8 mouse cellular contexts compared by ENCODE assay signal in the genomic region with DNA sequence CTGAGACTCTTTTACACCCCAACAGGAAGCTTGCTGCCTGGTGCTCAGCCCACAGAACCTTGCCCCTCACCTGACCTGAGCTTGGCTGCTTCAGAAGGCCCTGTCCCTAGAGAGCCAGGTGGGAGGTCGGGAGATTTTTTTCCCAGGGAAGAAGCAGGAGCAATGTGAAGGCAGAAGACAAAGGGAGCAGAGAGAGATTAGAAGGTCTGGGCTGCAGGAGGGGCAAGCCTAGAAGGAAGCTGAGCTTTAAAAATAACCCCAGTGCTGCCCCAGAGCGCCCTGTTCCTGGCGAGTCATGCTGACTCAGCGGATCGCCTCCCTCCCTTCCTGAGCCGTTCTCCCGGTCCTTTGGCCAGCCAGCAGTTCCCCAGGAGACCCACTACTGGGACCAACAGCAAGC. TPM values are rescaled to one million over a fixed set of nuclear protein-coding genes. Genes with fewer than 3 reads are reported as not detected.
DNase-seq lines count a peak whose midpoint lies in the region; ATAC-seq and TF ChIP-seq lines count a peak whose summit lies in the region.

No protein-coding gene starts in this region.

- TF ChIP-seq EP300 in heart, adult 2 months (IDR thresholded peaks at IDR 0.05; ENCODE audit: insufficient read depth, low read depth, low read length): 0 out of 2 replicates have a peak, but pooled peaks have one; percentile 15
- TF ChIP-seq EP300 in stomach, postnatal 0 days (optimal IDR thresholded peaks at IDR 0.05): no peak

- peak overlapping the region; percentile 96 for H3K4me3 ChIP-seq in forebrain, embryonic 10.5 days
- H3K4me3 ChIP-seq in forebrain, postnatal 0 days (ENCODE audit: low read depth, low read length): no peak overlapping the region
- peak overlapping the region; percentile 86 for H3K4me3 ChIP-seq in bone marrow, adult 2 months (replicated peaks; ENCODE audit: control insufficient read depth, low read depth, low read length)
- 0 out of 2 replicates have a peak overlapping the region, but pooled peaks have one; percentile 3 for H3K4me3 ChIP-seq in heart, adult 2 months
- H3K4me3 ChIP-seq in kidney, adult 2 months (ENCODE audit: insufficient read depth, low read depth, low read length): peak overlapping the region; percentile 47
- peak overlapping the region; percentile 18 for H3K4me3 ChIP-seq in stomach, postnatal 0 days (ENCODE audit: low read depth, low read length)

- peaks cover 5% of the 10 kb centered on the region; the same call in 1 of the 2 replicates for H3K79me2 ChIP-seq in heart, adult 2 months (replicated peaks; ENCODE audit: control insufficient read depth, insufficient read depth, low read length)

- no peaks in the 10 kb centered on the region for H3K27me3 ChIP-seq in forebrain, embryonic 10.5 days (ENCODE audit: poor library complexity, severe bottlenecking)
- no peaks in the 10 kb centered on the region for H3K27me3 ChIP-seq in forebrain, postnatal 0 days (ENCODE audit: insufficient read depth, low read length)
- no peaks in the 10 kb centered on the region for H3K27me3 ChIP-seq in heart, adult 2 months (ENCODE audit: control insufficient read depth, insufficient read depth, low read length)
- no peaks in the 10 kb centered on the region for H3K27me3 ChIP-seq in kidney, adult 2 months (replicated peaks; ENCODE audit: control insufficient read depth, insufficient read depth, low read length)
- H3K27me3 ChIP-seq in stomach, postnatal 0 days (ENCODE audit: control insufficient read depth, insufficient read depth, low read length): no peaks in the 10 kb centered on the region

- H3K9me3 ChIP-seq in forebrain, embryonic 10.5 days: no peaks in the 10 kb centered on the region
- H3K9me3 ChIP-seq in forebrain, postnatal 0 days (ENCODE audit: low read length): no peaks in the 10 kb centered on the region
- H3K9me3 ChIP-seq in stomach, postnatal 0 days (ENCODE audit: control insufficient read depth, low read length): no peaks in the 10 kb centered on the region

- WGBS in forebrain, embryonic 10.5 days: 25% methylated on average over 7 of the region's 7 CpGs
- WGBS in forebrain, postnatal 0 days: 39% methylated on average over 7 of the region's 7 CpGs
- 0% methylated on average over 7 of the region's 7 CpGs for WGBS in bone marrow, adult 2 months
- 1% methylated on average over 7 of the region's 7 CpGs for WGBS in heart, adult 2 months
- 5% methylated on average over 7 of the region's 7 CpGs for WGBS in kidney, adult 2 months
- WGBS in stomach, postnatal 0 days: 26% methylated on average over 7 of the region's 7 CpGs

- no peak overlapping the region for H3K9ac ChIP-seq in forebrain, postnatal 0 days
- H3K9ac ChIP-seq in heart, adult 2 months (ENCODE audit: low read depth, low read length): peak overlapping the region; percentile 26
- peak overlapping the region; percentile 51 for H3K9ac ChIP-seq in stomach, postnatal 0 days (ENCODE audit: low read length)

- no peak overlapping the region for H3K4me2 ChIP-seq in forebrain, postnatal 0 days (ENCODE audit: low read depth)
- peak overlapping the region; percentile 82 for H3K4me2 ChIP-seq in stomach, postnatal 0 days (replicated peaks; ENCODE audit: low read depth)

- no peak for ATAC-seq in forebrain, postnatal 0 days
- peak; percentile 20; the same call in 1 of the 2 replicates for ATAC-seq in stomach, postnatal 0 days (ENCODE audit: low FRiP score, low TSS enrichment)

- no peak for DNase-seq in forebrain, embryonic 10.5 days (ENCODE audit: extremely low spot score, low spot score)
- no peak for DNase-seq in forebrain, postnatal 0 days
- DNase-seq in heart, adult 2 months: peak; percentile 69 to 77
- DNase-seq in kidney, adult 2 months: peak; percentile 76
- DNase-seq in lung, postnatal 10 days: peak; percentile 45
- peak; percentile 88 for DNase-seq in stomach, postnatal 0 days (ENCODE audit: low spot score)
- no peak for DNase-seq in T-cell, adult 2 months (ENCODE audit: low spot score)

- intact Hi-C loops in heart, adult 2 months (cut with DNase I): loop anchor here (5.0 kb wide), 1 partner anchor 42 kb away; a partner anchor contains a TSS

- H3K27ac ChIP-seq in forebrain, embryonic 10.5 days: peak overlapping the region; percentile 62
- H3K27ac ChIP-seq in forebrain, postnatal 0 days (ENCODE audit: low read depth, low read length): no peak overlapping the region; the same call in 1 of the 2 replicates
- peak overlapping the region; percentile 94 for H3K27ac ChIP-seq in bone marrow, adult 2 months (ENCODE audit: control insufficient read depth, insufficient read depth, low read depth, low read length, poor library complexity)
- H3K27ac ChIP-seq in heart, adult 2 months: peak overlapping the region; percentile 69
- H3K27ac ChIP-seq in kidney, adult 2 months (ENCODE audit: insufficient read depth, low read depth, low read length): peak overlapping the region; percentile 90
- peak overlapping the region; percentile 97 for H3K27ac ChIP-seq in stomach, postnatal 0 days (replicated peaks)

- TF ChIP-seq CTCF in forebrain, postnatal 0 days (IDR thresholded peaks at IDR 0.05; ENCODE audit: low read depth): no peak
- no peak for TF ChIP-seq CTCF in bone marrow, adult 2 months (IDR thresholded peaks at IDR 0.05; ENCODE audit: control insufficient read depth, insufficient read depth, low read length)
- no peak for TF ChIP-seq CTCF in heart, adult 2 months (IDR thresholded peaks at IDR 0.05)
- no peak for TF ChIP-seq CTCF in kidney, adult 2 months (conservative IDR thresholded peaks at IDR 0.05; ENCODE audit: insufficient read depth, insufficient read length, low read depth, low read length)
- TF ChIP-seq CTCF in stomach, postnatal 0 days (IDR thresholded peaks at IDR 0.05; ENCODE audit: low read depth): no peak

- TF ChIP-seq POLR2A in bone marrow, adult 2 months (IDR thresholded peaks at IDR 0.05; ENCODE audit: borderline replicate concordance, control insufficient read depth, low read depth, low read length): no peak
- no peak for TF ChIP-seq POLR2A in heart, adult 2 months (IDR thresholded peaks at IDR 0.05; ENCODE audit: insufficient read depth, low read depth, low read length)
- no peak for TF ChIP-seq POLR2A in kidney, adult 2 months (IDR thresholded peaks at IDR 0.05; ENCODE audit: low read depth, low read length)

- H3K36me3 ChIP-seq in forebrain, embryonic 10.5 days (replicated peaks): peaks cover 42% of the 10 kb centered on the region
- H3K36me3 ChIP-seq in forebrain, postnatal 0 days (ENCODE audit: insufficient read depth): peaks cover 22% of the 10 kb centered on the region
- no peaks in the 10 kb centered on the region for H3K36me3 ChIP-seq in heart, adult 2 months (ENCODE audit: control insufficient read depth, insufficient read depth, low read length)
- no peaks in the 10 kb centered on the region for H3K36me3 ChIP-seq in kidney, adult 2 months (ENCODE audit: control insufficient read depth, insufficient read depth, low read length)
- H3K36me3 ChIP-seq in stomach, postnatal 0 days (ENCODE audit: control insufficient read depth, insufficient read depth, low read length): no peaks in the 10 kb centered on the region

- peaks cover 72% of the 10 kb centered on the region for H3K4me1 ChIP-seq in forebrain, embryonic 10.5 days
- peaks cover 11% of the 10 kb centered on the region for H3K4me1 ChIP-seq in forebrain, postnatal 0 days (ENCODE audit: insufficient read depth)
- H3K4me1 ChIP-seq in bone marrow, adult 2 months (ENCODE audit: control insufficient read depth, insufficient read depth, low read length): peaks cover 16% of the 10 kb centered on the region
- H3K4me1 ChIP-seq in heart, adult 2 months (ENCODE audit: control insufficient read depth, insufficient read depth, low read length): peaks cover 27% of the 10 kb centered on the region
- H3K4me1 ChIP-seq in kidney, adult 2 months (ENCODE audit: control insufficient read depth, insufficient read depth, low read length): peaks cover 38% of the 10 kb centered on the region
- H3K4me1 ChIP-seq in stomach, postnatal 0 days (replicated peaks; ENCODE audit: control insufficient read depth, insufficient read depth): peaks cover 11% of the 10 kb centered on the region

RNA-seq across cellular contexts. Expression of a gene that starts 3.5 kb away (rescaled TPM):
- 20.2 and 22.7 TPM in 2 replicates for polyA plus RNA-seq in forebrain, embryonic 10.5 days (2016; fragmentation: Nextera tagmentation; extraction: Ambion mirVana)
- total RNA-seq in forebrain, postnatal 0 days (2014; rRNA removed): 37.5 and 40.1 TPM in 2 replicates
- polyA plus RNA-seq in forebrain, postnatal 0 days (2015; fragmentation: Nextera tagmentation; extraction: Ambion mirVana): 24.6 and 39.7 TPM in 2 replicates
- 61.7 and 86.9 TPM in 2 replicates for polyA plus RNA-seq in bone marrow, adult 2 months (2011; ENCODE audit: insufficient read depth, insufficient read length, low replicate concordance, missing spikeins)
- 10 to 100 TPM; 35.7 to 45.2 TPM for total RNA-seq in heart, adult 2 months (2021)
- polyA plus RNA-seq in heart, adult 2 months (2012; rRNA removed): 32.8 and 37.2 TPM in 2 replicates
- polyA plus RNA-seq in kidney, adult 2 months (2012; rRNA removed): 62.2 and 66.1 TPM in 2 replicates
- 21.0 and 21.3 TPM in 2 replicates for polyA plus RNA-seq in stomach, postnatal 0 days (2015; fragmentation: Nextera tagmentation; extraction: Ambion mirVana)

RNA-seq across cellular contexts. Expression of a gene that starts 4.9 kb away (rescaled TPM):
- polyA plus RNA-seq in forebrain, embryonic 10.5 days (2016; fragmentation: Nextera tagmentation; extraction: Ambion mirVana): 30.1 and 32.8 TPM in 2 replicates
- 48.7 and 51.8 TPM in 2 replicates for total RNA-seq in forebrain, postnatal 0 days (2014; rRNA removed)
- 37.4 and 40.7 TPM in 2 replicates for polyA plus RNA-seq in forebrain, postnatal 0 days (2015; fragmentation: Nextera tagmentation; extraction: Ambion mirVana)
- polyA plus RNA-seq in bone marrow, adult 2 months (2011; ENCODE audit: insufficient read depth, insufficient read length, low replicate concordance, missing spikeins): 67.9 and 138 TPM in 2 replicates
- 1 to 10 TPM; 7.0 to 7.4 TPM for total RNA-seq in heart, adult 2 months (2021)
- 23.7 and 25.9 TPM in 2 replicates for polyA plus RNA-seq in heart, adult 2 months (2012; rRNA removed)
- polyA plus RNA-seq in kidney, adult 2 months (2012; rRNA removed): 72.2 and 76.8 TPM in 2 replicates
- 36.1 and 42.2 TPM in 2 replicates for polyA plus RNA-seq in stomach, postnatal 0 days (2015; fragmentation: Nextera tagmentation; extraction: Ambion mirVana)

RNA-seq across cellular contexts. Expression of a gene that starts 12.2 kb away (rescaled TPM):
- 145 and 148 TPM in 2 replicates for polyA plus RNA-seq in forebrain, embryonic 10.5 days (2016; fragmentation: Nextera tagmentation; extraction: Ambion mirVana)
- total RNA-seq in forebrain, postnatal 0 days (2014; rRNA removed): 102 and 129 TPM in 2 replicates
- 107 and 117 TPM in 2 replicates for polyA plus RNA-seq in forebrain, postnatal 0 days (2015; fragmentation: Nextera tagmentation; extraction: Ambion mirVana)
- polyA plus RNA-seq in bone marrow, adult 2 months (2011; ENCODE audit: insufficient read depth, insufficient read length, low replicate concordance, missing spikeins): 45.4 and 46.8 TPM in 2 replicates
- 10 to 100 TPM; 51.8 to 55.6 TPM for total RNA-seq in heart, adult 2 months (2021)
- 111 and 125 TPM in 2 replicates for polyA plus RNA-seq in heart, adult 2 months (2012; rRNA removed)
- polyA plus RNA-seq in kidney, adult 2 months (2012; rRNA removed): 432 and 566 TPM in 2 replicates
- 73.7 and 79.0 TPM in 2 replicates for polyA plus RNA-seq in stomach, postnatal 0 days (2015; fragmentation: Nextera tagmentation; extraction: Ambion mirVana)

RNA-seq across cellular contexts. Expression of a gene that starts 13.7 kb away (rescaled TPM):
- polyA plus RNA-seq in forebrain, embryonic 10.5 days (2016; fragmentation: Nextera tagmentation; extraction: Ambion mirVana): 37.5 and 40.5 TPM in 2 replicates
- 8.7 and 13.8 TPM in 2 replicates for total RNA-seq in forebrain, postnatal 0 days (2014; rRNA removed)
- 19.5 and 23.0 TPM in 2 replicates for polyA plus RNA-seq in forebrain, postnatal 0 days (2015; fragmentation: Nextera tagmentation; extraction: Ambion mirVana)
- 2.3 TPM in 1 of 2 replicates, not detected in the other for polyA plus RNA-seq in bone marrow, adult 2 months (2011; ENCODE audit: insufficient read depth, insufficient read length, low replicate concordance, missing spikeins)
- total RNA-seq in heart, adult 2 months (2021): 1 to 10 TPM in 1 of 2 experiments, under 1 TPM in 1; 0.81 to 1.2 TPM
- 3.9 and 4.9 TPM in 2 replicates for polyA plus RNA-seq in heart, adult 2 months (2012; rRNA removed)
- 1.0 and 1.5 TPM in 2 replicates for polyA plus RNA-seq in kidney, adult 2 months (2012; rRNA removed)
- polyA plus RNA-seq in stomach, postnatal 0 days (2015; fragmentation: Nextera tagmentation; extraction: Ambion mirVana): 13.9 and 18.4 TPM in 2 replicates

RNA-seq across cellular contexts. Expression of a gene that starts 18.0 kb away (rescaled TPM):
- not detected in 2 replicates for polyA plus RNA-seq in forebrain, embryonic 10.5 days (2016; fragmentation: Nextera tagmentation; extraction: Ambion mirVana)
- 1.1 and 3.2 TPM in 2 replicates for total RNA-seq in forebrain, postnatal 0 days (2014; rRNA removed)
- 1.3 and 1.5 TPM in 2 replicates for polyA plus RNA-seq in forebrain, postnatal 0 days (2015; fragmentation: Nextera tagmentation; extraction: Ambion mirVana)
- polyA plus RNA-seq in bone marrow, adult 2 months (2011; ENCODE audit: insufficient read depth, insufficient read length, low replicate concordance, missing spikeins): 6.7 TPM in 1 of 2 replicates, not detected in the other
- total RNA-seq in heart, adult 2 months (2021): 10 to 100 TPM; 77.6 to 87.3 TPM
- polyA plus RNA-seq in heart, adult 2 months (2012; rRNA removed): 55.1 and 68.3 TPM in 2 replicates
- polyA plus RNA-seq in kidney, adult 2 months (2012; rRNA removed): 0.27 and 1.0 TPM in 2 replicates
- 0.21 TPM in 1 of 2 replicates, not detected in the other for polyA plus RNA-seq in stomach, postnatal 0 days (2015; fragmentation: Nextera tagmentation; extraction: Ambion mirVana)

Comparison
In these comparisons a context has a peak if more than half of its experiments do, and no peak if none do; other contexts are left out.
1. DNase-seq: peak in heart, adult 2 months (2 of 2), kidney, adult 2 months (single experiment), lung, postnatal 10 days (single experiment) and stomach, postnatal 0 days (single experiment); none in forebrain, embryonic 10.5 days (single experiment), forebrain, postnatal 0 days (single experiment) and T-cell, adult 2 months (single experiment).